Mouse (Mus musculus) lung, postnatal 0 days (tissue): ENCODE data around the gene Aknad1. TPM values are rescaled to one million over a fixed set of nuclear protein-coding genes. Genes with fewer than 3 reads are reported as not detected.

Experiments used
- ATAC-seq: fragments of 200-750 bp; cut with Nextera tagmentation; 2 replicates; pipeline ENCODE4 v1.8.0; 2017; ENCODE audit warnings: moderate library complexity
- DNase-seq: peaks from one replicate; pipeline ENCODE4 v3.0.0-alpha.2; 2016; ENCODE audit warnings: low spot score
- H3K27ac ChIP-seq: fragments of 300-500 bp; sonication (generic); 2 replicates; pipeline ENCODE4 v1.5.1; 2014; ENCODE audit warnings: antibody characterized with exemption, mild to moderate bottlenecking, low read length, mixed read lengths
- H3K27me3 ChIP-seq: fragments of 300-500 bp; sonication (generic); replicated peaks from 2 replicates; pipeline ENCODE4 v1.6.1; 2014; ENCODE audit warnings: low read length, mixed read lengths; ENCODE audit not compliant: insufficient read depth
- H3K36me3 ChIP-seq: fragments of 300-500 bp; sonication (generic); 2 replicates; pipeline ENCODE4 v1.6.1; 2014; ENCODE audit warnings: low read length, mixed read lengths; ENCODE audit not compliant: insufficient read depth
- H3K4me1 ChIP-seq: fragments of 300-500 bp; sonication (generic); 2 replicates; pipeline ENCODE4 v1.6.1; 2014; ENCODE audit warnings: antibody characterized with exemption, low read depth, low read length, mixed read lengths; ENCODE audit not compliant: insufficient read depth
- H3K4me2 ChIP-seq: fragments of 300-500 bp; sonication (generic); replicated peaks from 2 replicates; pipeline ENCODE4 v1.6.1; 2014; ENCODE audit warnings: low read depth, mild to moderate bottlenecking, low read length, moderate library complexity, mixed read lengths
- H3K4me3 ChIP-seq: fragments of 300-500 bp; sonication (generic); 2 replicates; pipeline ENCODE4 v1.5.1; 2014; ENCODE audit warnings: low read depth, low read length
- H3K9ac ChIP-seq: fragments of 300-500 bp; sonication (generic); replicated peaks from 2 replicates; pipeline ENCODE4 v1.6.1; 2014; ENCODE audit warnings: low read depth, mild to moderate bottlenecking
- H3K9me3 ChIP-seq: fragments of 300-500 bp; sonication (generic); 2 replicates; pipeline ENCODE4 v1.6.1; 2016; ENCODE audit warnings: low read length, mixed read lengths
- CTCF ChIP-seq: IDR thresholded peaks from 2 replicates; pipeline ENCODE4 v1.5.1; 2016; ENCODE audit warnings: antibody characterized with exemption, mild to moderate bottlenecking
- EP300 ChIP-seq: IDR thresholded peaks from 2 replicates; pipeline ENCODE4 v1.6.1; 2016; ENCODE audit warnings: antibody characterized with exemption, mild to moderate bottlenecking, control low read depth
- WGBS: fragments of 180-500 bp; shearing (Covaris S2); extraction: QIAGEN DNeasy Blood & Tissue Kit; methylation state at CpG from one replicate; pipeline ENCODE4 v1.1.7; 2014; 5-methylcytosine and 5-hydroxymethylcytosine counted together
- polyA plus RNA-seq: library from polyadenylated mRNA; unstranded; fragments of >200 nt; fragmentation: Nextera tagmentation; extraction: Ambion mirVana; gene quantifications from 2 replicates; pipeline ENCODE4 v1.2.1, GENCODE M21; 2015

Aknad1 gene
- polyA plus RNA-seq, 1 experiment from 2014 or later, result 0.21 TPM

GRCm38 (mm10) chr3:108765476-108765875, 26.0 kb downstream of the Aknad1 start:
- H3K9me3 ChIP-seq, result no peaks in the 10 kb centered on the region
- ATAC-seq (no peak), DNase-seq (no peak)
- no peak overlapping the region for H3K4me2 ChIP-seq
- WGBS, result 91% methylated on average over 7 of the region's 7 CpGs
- H3K9ac ChIP-seq, result no peak overlapping the region
- H3K4me3 ChIP-seq, result no peak overlapping the region
- H3K36me3 ChIP-seq, result no peaks in the 10 kb centered on the region
- H3K4me1 ChIP-seq, result peaks cover 14% of the 10 kb centered on the region
- no peaks in the 10 kb centered on the region; the same call in 1 of the 2 replicates for H3K27me3 ChIP-seq
- TF ChIP-seq CTCF (no peak), EP300 (no peak)
- H3K27ac ChIP-seq, result no peak overlapping the region

- TF ChIP-seq CTCF (no peak), EP300 (no peak)
- Histone ChIP-seq H3K36me3 (no peaks in the 10 kb centered on the region), H3K27me3 (no peaks in the 10 kb centered on the region; the same call in 1 of the 2 replicates), H3K4me3 (no peak overlapping the region), H3K9me3 (no peaks in the 10 kb centered on the region), H3K4me1 (peaks cover 14% of the 10 kb centered on the region), H3K9ac (no peak overlapping the region), H3K4me2 (no peak overlapping the region), H3K27ac (no peak overlapping the region)
- DNase-seq, result no peak
- WGBS, result 61% methylated on average over 7 of the region's 7 CpGs
- ATAC-seq, result no peak
These were observed 27.5 kb downstream of the Aknad1 start for GRCm38 (mm10) chr3:108766943-108767342.

DNA sequence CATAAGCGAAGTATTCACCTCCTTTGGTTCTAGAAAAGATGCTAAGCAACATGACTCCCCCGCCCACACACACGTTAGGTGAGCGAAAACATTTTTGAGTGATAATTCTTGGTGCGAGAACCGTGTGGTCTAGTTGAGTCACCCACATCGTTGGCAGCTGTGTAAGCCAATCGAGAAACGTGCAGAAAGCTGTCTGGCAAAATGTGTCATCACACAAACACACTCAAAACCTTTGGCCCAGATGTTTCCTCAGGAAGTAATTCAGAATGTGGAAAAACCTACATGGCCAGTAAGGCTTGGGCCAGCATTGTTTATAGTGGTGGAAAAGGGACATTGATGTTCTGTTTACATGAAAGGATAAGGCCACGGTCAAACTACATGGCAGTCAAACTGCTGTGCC, 28.0 kb downstream of the Aknad1 start:
- DNase-seq (peak; percentile 81), ATAC-seq (peak; percentile 8)
- no peaks in the 10 kb centered on the region; the same call in 1 of the 2 replicates for H3K27me3 ChIP-seq
- H3K4me1 ChIP-seq, result peaks cover 14% of the 10 kb centered on the region
- WGBS, result 27% methylated on average over 10 of the region's 10 CpGs
- peak; percentile 86 for TF ChIP-seq EP300
- no peak for TF ChIP-seq CTCF
- no peak overlapping the region for H3K27ac ChIP-seq
- no peak overlapping the region for H3K9ac ChIP-seq
- H3K4me2 ChIP-seq, result no peak overlapping the region
- no peaks in the 10 kb centered on the region for H3K36me3 ChIP-seq
- H3K9me3 ChIP-seq, result no peaks in the 10 kb centered on the region
- no peak overlapping the region for H3K4me3 ChIP-seq

DNA sequence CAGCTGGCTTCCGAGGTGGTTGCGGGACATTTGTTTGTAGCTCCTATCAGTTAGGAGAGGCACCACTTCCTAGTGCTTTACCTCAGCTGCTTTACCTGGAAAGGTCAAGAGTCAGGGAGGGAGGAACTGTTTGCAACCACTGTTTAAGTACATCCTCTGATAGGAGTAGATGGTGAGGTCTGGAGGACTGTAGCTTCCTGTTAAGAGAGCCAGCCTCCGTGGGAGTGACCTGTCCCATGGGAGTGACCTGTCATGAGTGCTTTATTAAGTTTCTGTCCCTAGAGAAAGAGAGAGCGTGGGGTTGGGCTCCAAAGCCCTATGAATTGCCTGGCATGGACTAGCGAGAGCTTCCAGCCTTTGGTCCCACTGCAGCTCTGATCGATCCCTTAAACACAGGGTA, 30.1 kb downstream of the Aknad1 start:
- H3K4me1 ChIP-seq, result peaks cover 6% of the 10 kb centered on the region; the same call in 1 of the 2 replicates
- no peaks in the 10 kb centered on the region for H3K36me3 ChIP-seq
- peak; percentile 13; the same call in 1 of the 2 replicates for ATAC-seq
- H3K27ac ChIP-seq, result no peak overlapping the region
- DNase-seq, result peak; percentile 48
- no peaks in the 10 kb centered on the region; the same call in 1 of the 2 replicates for H3K27me3 ChIP-seq
- no peaks in the 10 kb centered on the region for H3K9me3 ChIP-seq
- no peak overlapping the region for H3K4me3 ChIP-seq
- no peak overlapping the region for H3K4me2 ChIP-seq
- H3K9ac ChIP-seq, result no peak overlapping the region
- 42% methylated on average over 6 of the region's 6 CpGs for WGBS
- TF ChIP-seq CTCF (no peak), EP300 (no peak)

DNA sequence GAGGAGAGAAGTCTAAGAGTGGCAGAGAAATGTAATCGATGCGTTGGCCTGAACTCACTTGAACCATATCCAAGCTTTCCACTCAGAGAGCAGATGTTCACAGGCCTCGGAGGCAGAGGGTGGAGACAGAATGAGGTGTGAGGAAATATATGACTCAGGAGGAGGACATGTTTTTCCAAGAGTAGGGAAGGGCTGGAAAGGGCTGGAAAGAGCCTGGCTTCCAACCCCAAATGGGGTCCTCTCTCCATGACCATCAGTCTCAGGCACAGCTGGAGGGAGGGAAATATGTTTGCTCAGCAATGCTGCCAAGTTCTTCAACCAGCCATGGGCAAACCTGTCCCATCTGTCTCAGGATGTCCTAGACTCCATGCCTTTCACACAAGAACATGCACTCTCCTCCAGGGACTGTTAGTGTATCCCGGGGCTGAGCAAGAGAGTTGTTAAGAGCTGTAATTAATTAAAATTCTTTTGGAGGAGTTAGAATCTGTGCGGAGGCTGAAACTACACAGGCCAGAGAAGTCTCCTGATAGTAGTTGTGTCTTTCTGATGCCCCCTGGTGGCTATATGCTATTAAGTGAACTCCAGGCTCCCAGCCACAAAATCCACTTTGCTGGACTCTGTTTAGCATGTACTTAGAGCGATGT, 31.4 kb downstream of the Aknad1 start:
- DNase-seq (peak; percentile 94), ATAC-seq (peak; percentile 90)
- Histone ChIP-seq H3K36me3 (no peaks in the 10 kb centered on the region), H3K4me1 (no peaks in the 10 kb centered on the region), H3K27ac (peak overlapping the region; percentile 71), H3K4me2 (peak overlapping the region; percentile 8; the same call in 1 of the 2 replicates), H3K4me3 (no peak overlapping the region), H3K9ac (no peak overlapping the region), H3K9me3 (no peaks in the 10 kb centered on the region), H3K27me3 (no peaks in the 10 kb centered on the region; the same call in 1 of the 2 replicates)
- 16% methylated on average over 6 of the region's 6 CpGs for WGBS
- TF ChIP-seq EP300 (peak; percentile 64; the same call in 1 of the 2 replicates), CTCF (peak; percentile 78)

DNA sequence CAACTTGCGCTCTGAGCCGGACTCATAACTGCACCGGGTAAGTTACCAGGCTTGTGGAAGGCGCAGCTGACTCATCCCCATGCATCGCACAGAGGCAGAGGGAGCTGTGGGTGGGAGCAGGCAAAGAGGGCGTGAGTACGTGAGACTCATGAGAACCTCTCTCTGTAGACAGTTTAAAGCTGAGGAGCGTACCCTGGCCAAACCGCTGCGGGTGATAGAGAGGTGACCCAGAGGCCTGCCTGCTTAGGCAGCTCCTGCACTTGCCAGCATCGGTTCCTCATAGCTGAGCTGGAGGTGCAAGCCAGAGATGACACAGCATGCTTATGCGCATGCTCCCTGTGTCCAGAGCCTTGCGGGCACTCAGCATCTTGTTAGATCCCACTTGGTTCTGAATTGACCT, 32.8 kb downstream of the Aknad1 start:
- Histone ChIP-seq H3K4me2 (no peak overlapping the region), H3K9me3 (no peaks in the 10 kb centered on the region), H3K4me3 (no peak overlapping the region), H3K27me3 (no peaks in the 10 kb centered on the region), H3K36me3 (no peaks in the 10 kb centered on the region), H3K27ac (no peak overlapping the region), H3K9ac (no peak overlapping the region), H3K4me1 (no peaks in the 10 kb centered on the region)
- TF ChIP-seq EP300 (no peak), CTCF (no peak)
- 88% methylated on average over 13 of the region's 13 CpGs for WGBS
- no peak for DNase-seq
- no peak for ATAC-seq

GRCm38 (mm10) chr3:108772811-108773210, 33.4 kb downstream of the Aknad1 start:
- H3K9me3 ChIP-seq, result no peaks in the 10 kb centered on the region
- 83% methylated on average over 3 of the region's 3 CpGs for WGBS
- no peak for ATAC-seq
- no peaks in the 10 kb centered on the region for H3K4me1 ChIP-seq
- no peak overlapping the region for H3K27ac ChIP-seq
- no peak overlapping the region for H3K9ac ChIP-seq
- no peak overlapping the region for H3K4me2 ChIP-seq
- H3K4me3 ChIP-seq, result no peak overlapping the region
- no peak for DNase-seq
- H3K27me3 ChIP-seq, result no peaks in the 10 kb centered on the region
- no peaks in the 10 kb centered on the region for H3K36me3 ChIP-seq
- TF ChIP-seq CTCF (peak; percentile 41), EP300 (no peak)
